Mouse (Mus musculus): ENCODE measurements around the gene Cbx2.
A peak's percentile ranks its signal among the peaks of the same experiment; 100 is the strongest.

Cbx2 gene

GRCm38 (mm10) chr11:119021180-119021579, 1.6 kb upstream of the Cbx2 start:
- DNase-seq = no peak

- no peak for DNase-seq
Measured at GRCm38 (mm10) chr11:119022068-119022894, 481 bp upstream of the Cbx2 start.

GRCm38 (mm10) chr11:119023616-119023980, 836 bp downstream of the Cbx2 start:
- no peak for DNase-seq

GRCm38 (mm10) chr11:119024260-119024659, 1.5 kb downstream of the Cbx2 start:
- DNase-seq = peak; percentile 56

GRCm38 (mm10) chr11:119026203-119026602, 3.4 kb downstream of the Cbx2 start:
- no peak for DNase-seq

GRCm38 (mm10) chr11:119033874-119034558, 11.3 kb downstream of the Cbx2 start:
- DNase-seq = peak; percentile 88

- DNase-seq = no peak
Measured at GRCm38 (mm10) chr11:119034635-119035034, 11.9 kb downstream of the Cbx2 start.

- peak; percentile 71 for DNase-seq
Measured at GRCm38 (mm10) chr11:119035094-119035685, 12.4 kb downstream of the Cbx2 start.

- DNase-seq = no peak
Measured at GRCm38 (mm10) chr11:119035686-119036165, 13.0 kb downstream of the Cbx2 start.

GRCm38 (mm10) chr11:119036447-119036846, 13.7 kb downstream of the Cbx2 start:
- DNase-seq = no peak

GRCm38 (mm10) chr11:119036934-119037779, 14.4 kb downstream of the Cbx2 start:
- DNase-seq = no peak

- no peak for DNase-seq
Measured at GRCm38 (mm10) chr11:119037780-119038401, 15.1 kb downstream of the Cbx2 start.

GRCm38 (mm10) chr11:119038744-119039484, 16.2 kb downstream of the Cbx2 start:
- no peak for DNase-seq

- DNase-seq = no peak
Measured at GRCm38 (mm10) chr11:119039732-119040512, 17.2 kb downstream of the Cbx2 start.

- DNase-seq = peak; percentile 100
Measured at GRCm38 (mm10) chr11:119040600-119041324, 18.0 kb downstream of the Cbx2 start, which contains the start of gene Cbx8. Gene Cbx8, minus strand, starts transcription at chr11:119040969.

- no peak for DNase-seq
Measured at GRCm38 (mm10) chr11:119041325-119041716, 18.6 kb downstream of the Cbx2 start.

GRCm38 (mm10) chr11:119041750-119042465, 19.1 kb downstream of the Cbx2 start:
- DNase-seq = no peak

GRCm38 (mm10) chr11:119042466-119043272, 19.9 kb downstream of the Cbx2 start:
- no peak for DNase-seq

GRCm38 (mm10) chr11:119043273-119043540, 20.4 kb downstream of the Cbx2 start:
- DNase-seq = no peak

Data from kidney, adult 9 months (tissue).